Mouse (Mus musculus) urinary bladder, postnatal 14 days (tissue): ENCODE results near the gene Rgs11.
"Not testable (repeated sequence)": the region's sequence is repeated elsewhere in the genome, so short reads cannot be mapped to it uniquely, and the experiment has no call there.

Experiments
- DNase-seq: peaks from one replicate; pipeline ENCODE4 v3.0.0; 2021; ENCODE audit warnings: low spot score

Rgs11 gene

DNA sequence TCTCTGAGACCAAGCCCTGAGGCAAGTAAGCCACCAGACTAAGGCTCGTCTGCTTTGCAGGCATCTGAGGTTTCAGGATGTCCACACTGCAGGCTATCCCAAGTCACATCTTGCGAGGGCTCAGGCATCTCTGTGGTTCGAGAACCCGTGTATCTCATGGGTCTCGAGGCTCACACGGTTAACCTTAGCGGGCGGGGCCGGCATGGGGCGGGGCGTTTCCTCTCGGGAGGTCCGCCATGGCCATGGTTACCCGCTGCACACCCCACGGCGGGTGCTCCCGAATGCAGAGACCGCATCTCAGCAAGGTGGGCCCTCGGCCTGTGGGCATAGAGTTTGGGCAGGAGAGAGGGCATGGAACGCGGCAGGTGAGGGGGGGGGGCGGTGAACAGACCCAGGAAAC lies at the start of gene Rgs11:
Gene Rgs11, plus strand, starts transcription at position 215 of the 400 bp plus-strand sequence.
- peak; percentile 66 for DNase-seq

GRCm38 (mm10) chr17:26162736-26163135 lies 40.0 kb upstream of the Rgs11 start:
- no peak for DNase-seq

DNA sequence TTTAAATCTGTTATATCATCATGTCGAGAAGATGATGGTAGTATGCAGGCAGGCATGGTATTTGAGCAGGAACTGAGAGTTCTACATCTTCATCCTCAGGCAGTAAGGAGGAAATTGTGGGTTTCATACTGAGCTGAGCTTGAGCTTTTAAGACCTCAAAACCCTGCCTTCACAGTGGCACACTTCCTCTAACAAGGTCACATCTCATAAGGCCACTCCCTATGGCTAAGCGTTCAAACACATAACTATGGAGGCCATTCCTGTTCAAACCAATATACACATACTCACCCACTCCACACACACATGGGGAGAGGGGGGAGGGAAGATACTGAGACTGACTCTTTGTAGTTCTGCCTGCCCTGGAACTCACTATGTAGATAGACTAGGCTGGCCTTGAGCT lies 34.7 kb upstream of the Rgs11 start:
- DNase-seq = no peak

DNA sequence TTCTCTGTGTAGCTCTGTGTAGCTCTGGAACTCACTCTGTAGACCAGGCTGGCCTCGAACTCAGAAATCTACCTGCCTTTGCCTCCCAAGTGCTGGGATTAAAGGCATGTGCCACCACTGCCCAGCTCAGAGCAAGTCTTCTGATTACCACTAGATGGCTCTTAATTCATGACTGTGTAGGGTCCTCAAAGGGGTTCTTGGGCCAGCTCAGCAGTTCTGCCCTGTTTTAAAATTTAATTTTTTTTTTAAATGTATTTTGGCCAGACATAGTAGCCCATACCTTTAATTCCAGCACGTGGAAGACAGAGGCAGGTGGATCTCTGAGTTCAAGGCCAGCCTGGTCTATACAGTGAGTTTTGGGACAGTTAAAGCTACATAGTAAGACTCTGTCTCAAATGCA lies 27.5 kb upstream of the Rgs11 start:
- not testable (repeated sequence) for DNase-seq

GRCm38 (mm10) chr17:26178611-26179010 lies 24.1 kb upstream of the Rgs11 start:
- no peak for DNase-seq

GRCm38 (mm10) chr17:26181179-26181578 lies 21.6 kb upstream of the Rgs11 start:
- DNase-seq = no peak

- no peak for DNase-seq
Measured at GRCm38 (mm10) chr17:26187592-26187991, 15.2 kb upstream of the Rgs11 start.

DNA sequence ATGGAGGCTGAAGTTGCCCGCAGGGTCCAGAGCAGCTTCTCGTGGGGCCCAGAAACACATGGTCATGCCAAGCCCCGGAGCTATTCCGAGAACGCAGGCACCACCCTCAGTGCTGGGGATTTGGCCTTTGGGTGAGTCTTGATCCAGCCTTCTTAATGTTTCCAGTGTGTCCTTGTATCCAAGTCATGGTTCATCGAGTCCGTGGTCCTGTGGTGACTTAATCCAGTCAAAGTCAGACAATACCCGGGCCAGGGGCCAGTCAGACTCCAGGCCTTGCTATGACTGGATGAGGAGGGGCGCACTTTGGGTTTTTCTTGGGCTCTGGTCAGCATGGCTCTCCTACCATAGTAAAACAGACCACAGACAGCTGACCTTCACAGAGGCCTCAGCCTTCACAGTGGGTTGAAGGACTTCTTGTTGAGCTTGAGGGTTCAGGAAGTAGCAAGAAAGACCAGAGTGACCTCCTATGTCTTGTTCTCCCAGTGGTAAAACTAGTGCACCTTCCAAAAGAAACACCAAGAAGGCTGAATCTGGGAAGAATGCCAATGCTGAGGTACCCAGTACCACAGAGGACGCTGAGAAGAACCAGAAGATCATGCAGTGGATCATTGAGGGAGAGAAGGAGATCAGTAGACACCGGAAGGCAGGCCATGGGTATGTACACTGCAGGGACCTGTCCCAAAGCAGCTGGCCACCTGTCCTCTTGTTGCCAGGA lies 14.5 kb upstream of the Rgs11 start:
- no peak for DNase-seq

GRCm38 (mm10) chr17:26191486-26191885 lies 11.3 kb upstream of the Rgs11 start:
- DNase-seq = not testable (repeated sequence)

GRCm38 (mm10) chr17:26192481-26193190 lies 10.1 kb upstream of the Rgs11 start:
- DNase-seq = no peak

DNA sequence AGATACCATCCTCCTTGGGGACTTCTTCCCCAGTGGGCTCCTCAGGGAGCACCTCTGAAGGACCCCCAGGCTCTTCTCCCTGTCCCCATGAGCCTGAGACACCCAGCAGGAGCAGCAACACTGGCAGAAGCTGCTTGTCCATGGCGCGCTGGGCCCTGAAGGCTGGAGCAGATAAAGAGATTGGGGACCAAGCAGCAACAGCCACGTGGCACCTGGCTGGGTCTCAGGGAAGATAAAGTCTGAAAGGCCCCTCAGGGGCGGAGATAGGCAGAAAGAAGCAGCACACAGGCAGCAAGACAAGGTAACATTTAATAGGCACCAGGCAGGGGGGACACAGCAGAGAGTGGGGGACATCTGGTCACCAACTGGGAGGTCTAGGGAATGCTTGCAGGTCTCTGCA lies 3.9 kb upstream of the Rgs11 start, which contains the start of gene Pdia2:
Gene Pdia2, minus strand, starts transcription at position 196 of the 400 bp plus-strand sequence.
- no peak for DNase-seq

DNA sequence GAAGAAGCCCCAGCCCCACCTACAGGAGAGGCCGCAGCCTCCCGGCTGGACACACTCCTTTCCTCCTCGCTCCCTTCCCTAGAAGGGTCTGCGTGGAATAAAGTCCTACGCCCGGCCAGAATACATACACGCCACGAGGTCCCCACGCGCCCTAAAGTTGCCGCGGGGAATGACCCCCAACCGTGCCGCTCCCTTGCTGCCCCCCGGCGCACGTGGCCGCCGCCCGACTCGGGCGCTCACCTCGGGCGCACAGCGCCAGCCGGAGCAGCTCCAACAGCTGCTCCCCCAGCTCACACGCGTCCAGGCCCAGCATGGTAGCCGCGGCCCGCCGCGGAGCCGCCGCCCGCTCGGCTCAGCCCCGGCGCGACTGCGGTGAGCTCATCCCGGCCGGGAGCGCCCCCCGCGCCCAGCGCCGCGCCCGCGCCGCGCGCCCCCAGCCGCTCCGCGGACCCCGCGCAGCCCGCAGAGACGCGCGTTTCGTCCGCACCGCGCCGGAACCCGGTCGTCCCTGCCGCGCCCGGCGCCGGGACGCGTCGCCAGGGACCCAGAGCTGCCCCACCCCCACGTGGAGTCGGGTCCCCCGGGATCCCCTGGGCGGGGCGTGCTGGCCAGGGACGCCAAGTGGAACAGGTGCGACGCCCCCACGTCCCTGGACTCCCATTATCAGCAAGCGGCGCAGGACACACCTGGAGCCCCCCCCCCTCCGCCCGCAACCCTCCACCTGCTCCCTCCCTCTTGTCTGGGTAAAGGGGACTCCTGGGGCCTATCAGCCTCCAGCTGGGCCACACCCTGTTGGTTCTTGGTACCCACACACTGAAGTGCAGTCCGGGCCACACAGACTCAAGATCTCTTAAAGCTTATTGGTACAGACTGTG lies 1.7 kb upstream of the Rgs11 start:
- no peak for DNase-seq

DNA sequence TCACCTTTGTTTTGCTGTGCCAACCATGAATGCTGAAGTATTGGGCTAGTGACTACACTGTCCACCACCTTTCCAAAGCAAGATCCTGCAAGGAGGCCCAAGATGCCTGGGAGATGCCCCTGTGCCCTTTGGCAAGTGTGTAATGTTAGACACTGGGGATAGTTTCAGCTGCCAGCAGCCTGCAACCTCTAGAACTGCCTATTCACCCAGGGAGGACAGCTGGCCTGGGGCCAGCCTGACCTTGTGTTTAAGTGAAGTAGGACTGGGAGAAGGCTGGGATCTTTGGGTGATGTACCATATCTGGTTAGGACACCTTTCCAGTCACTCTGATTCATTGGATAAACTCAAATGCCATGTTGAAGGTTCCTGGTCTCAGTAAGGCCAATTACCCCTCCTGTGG lies 753 bp upstream of the Rgs11 start:
- DNase-seq = no peak

DNA sequence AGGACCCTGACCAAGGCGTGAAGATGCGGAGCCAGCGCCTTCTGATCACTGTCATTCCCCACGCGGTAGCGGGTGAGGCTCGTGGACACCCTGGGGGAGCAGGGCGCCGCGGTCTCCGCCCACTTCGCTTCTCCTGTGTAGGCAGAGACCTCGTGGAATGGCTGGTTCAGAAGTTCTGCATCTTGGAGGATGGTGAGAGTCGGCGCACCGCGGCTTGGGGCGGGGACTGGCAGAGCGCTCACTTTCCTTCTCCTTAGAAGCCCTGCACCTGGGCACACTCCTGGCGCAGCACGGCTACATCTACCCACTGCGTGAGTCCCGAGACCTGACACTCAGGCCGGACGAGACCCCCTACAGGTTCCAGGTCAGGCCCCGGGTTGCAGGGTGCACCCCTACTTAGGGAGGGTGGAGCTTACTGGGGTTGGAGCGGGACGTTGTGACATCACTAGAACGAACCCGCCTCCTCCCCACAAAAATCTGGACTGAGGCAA lies 615 bp downstream of the Rgs11 start:
- DNase-seq = peak; percentile 39

DNA sequence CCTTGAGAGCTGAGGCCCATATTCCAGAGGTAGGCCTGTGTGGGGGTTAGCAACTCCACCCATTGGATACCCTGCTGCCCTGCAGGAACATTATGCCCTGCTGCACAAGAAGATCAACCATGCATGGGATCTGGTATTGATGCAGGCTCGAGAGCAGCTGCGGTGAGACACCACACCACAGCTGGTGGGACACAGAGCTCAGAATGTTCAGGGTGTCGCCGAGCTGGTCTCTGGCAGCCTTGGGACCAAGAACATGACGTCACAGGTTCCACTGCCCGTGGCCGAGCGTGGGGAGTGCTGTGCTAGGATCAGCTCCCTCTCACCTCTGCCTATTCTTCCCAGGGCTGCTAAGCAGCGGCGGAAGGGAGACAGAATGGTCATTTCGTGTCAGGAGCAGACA lies 2.0 kb downstream of the Rgs11 start:
- DNase-seq = no peak

- no peak for DNase-seq
Measured at GRCm38 (mm10) chr17:26206392-26206791, 3.6 kb downstream of the Rgs11 start.

DNA sequence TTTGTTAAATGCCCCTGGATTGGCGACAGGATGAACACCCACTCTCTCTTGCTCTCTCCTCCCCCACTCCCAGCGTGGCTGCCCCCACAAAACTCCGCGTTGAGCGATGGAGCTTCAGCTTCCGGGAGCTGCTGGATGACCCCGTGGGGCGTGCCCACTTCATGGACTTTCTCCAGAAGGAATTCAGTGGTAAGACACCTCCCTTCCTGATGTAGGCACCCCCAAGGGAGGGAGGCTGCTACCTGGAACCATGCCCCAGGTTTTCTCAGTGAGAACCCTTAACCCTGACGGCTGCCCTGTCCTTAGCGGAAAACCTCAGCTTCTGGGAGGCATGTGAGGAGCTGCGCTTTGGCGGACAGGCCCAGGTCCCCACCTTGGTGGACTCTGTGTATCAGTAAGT lies 4.9 kb downstream of the Rgs11 start, which contains the start of gene Arhgdig:
Gene Arhgdig, minus strand, starts transcription at position 101 of the 400 bp plus-strand sequence.
- DNase-seq = no peak

GRCm38 (mm10) chr17:26212241-26212640 lies 9.5 kb downstream of the Rgs11 start:
- DNase-seq = no peak

DNA sequence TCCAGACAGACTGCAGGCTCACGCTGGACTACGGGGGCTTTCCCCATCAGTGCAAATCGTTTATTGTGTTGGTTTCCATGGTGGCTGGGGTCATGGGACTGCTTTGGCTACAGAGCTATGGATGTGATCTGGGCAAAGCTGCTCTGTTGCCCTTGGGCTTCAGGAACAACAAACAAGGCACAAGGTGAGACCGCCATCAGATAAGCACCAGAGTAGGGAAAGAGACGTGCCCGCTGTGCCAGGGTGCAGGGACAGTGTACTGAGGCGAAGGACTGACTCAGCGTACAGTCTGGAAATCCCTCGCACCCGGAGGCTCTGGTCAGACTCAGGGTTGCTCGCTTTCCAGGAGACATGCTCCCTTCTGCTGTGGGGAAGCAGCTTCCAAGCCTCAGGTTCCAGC lies 9.9 kb downstream of the Rgs11 start:
- DNase-seq = no peak

GRCm38 (mm10) chr17:26221508-26221907 lies 18.8 kb downstream of the Rgs11 start:
- no peak for DNase-seq

- DNase-seq = peak; percentile 63
Measured at GRCm38 (mm10) chr17:26225150-26225549, 22.4 kb downstream of the Rgs11 start.

- DNase-seq = no peak
Measured at GRCm38 (mm10) chr17:26229776-26230175, 27.0 kb downstream of the Rgs11 start.
